ENCODE assay signal across 26 mouse cellular contexts in genomic region chr13:116990327-116990726, GRCm38 (mm10).
"Had no signal": no experiment of that assay in that cellular context is flagged by ENCODE, and none has a peak within 500 bp of the region (broad histone marks: within the 10 kb centered on the region; RNA-seq: fewer than 3 reads in every experiment).

No protein-coding gene starts in this region.

- DNase-seq: gastrocnemius, adult 2 months; gastrocnemius, postnatal 10 days; gastrocnemius, postnatal 25 days; heart, adult 18-20 months; heart, postnatal 10 days; heart, postnatal 4 days; kidney, adult 11 months; kidney, adult 2 months; kidney, adult 9 months; kidney, postnatal 14 days; kidney, postnatal 36 days; layer of hippocampus, adult 9-11 months; layer of hippocampus, postnatal 36 days; liver had no signal

- H3K9ac ChIP-seq: heart, embryonic 12.5 days; hindbrain, embryonic 12.5 days; hindbrain, embryonic 14.5 days; kidney, embryonic 15.5 days; limb, embryonic 12.5 days had no signal

- H3K36me3 ChIP-seq: heart, embryonic 10.5 days; heart, embryonic 12.5 days; hindbrain, embryonic 10.5 days; hindbrain, embryonic 12.5 days; kidney, embryonic 15.5 days; limb, embryonic 10.5 days; limb, embryonic 12.5 days had no signal

- H3K27ac ChIP-seq: gastrocnemius, adult 2 months; heart, embryonic 10.5 days; hindbrain, embryonic 10.5 days; hindbrain, embryonic 12.5 days; hindbrain, embryonic 14.5 days; kidney, embryonic 15.5 days; kidney, postnatal 0 days; limb, embryonic 10.5 days; limb, embryonic 12.5 days had no signal

- H3K27me3 ChIP-seq: heart, embryonic 12.5 days; hindbrain, embryonic 12.5 days; kidney, embryonic 15.5 days; limb, embryonic 12.5 days had no signal

- ATAC-seq: hindbrain, embryonic 16.5 days; intestine, embryonic 16.5 days had no signal

- H3K4me3 ChIP-seq: gastrocnemius, adult 2 months; heart, embryonic 10.5 days; heart, embryonic 12.5 days; hindbrain, embryonic 10.5 days; hindbrain, embryonic 12.5 days; kidney, embryonic 15.5 days; limb, embryonic 10.5 days; limb, embryonic 12.5 days had no signal

- H3K9me3 ChIP-seq: heart, embryonic 10.5 days; heart, embryonic 12.5 days; hindbrain, embryonic 10.5 days; hindbrain, embryonic 12.5 days; kidney, embryonic 15.5 days; limb, embryonic 10.5 days; limb, embryonic 12.5 days had no signal

- H3K4me2 ChIP-seq: heart, embryonic 12.5 days; hindbrain, embryonic 12.5 days; hindbrain, embryonic 14.5 days; kidney, embryonic 15.5 days; limb, embryonic 12.5 days; liver, embryonic 11.5 days had no signal
